Mouse (Mus musculus) heart, postnatal 25 days (tissue): Measurements from ENCODE around the gene Mllt1. TPM values are rescaled to one million over a fixed set of nuclear protein-coding genes. Genes with fewer than 3 reads are reported as not detected.

ENCODE experiments used
- DNase-seq: peaks from one replicate; pipeline ENCODE4 v3.0.0; 2022; ENCODE audit warnings: low spot score
- intact Hi-C: fragments of 180-260 bp; cut with DNase I; formaldehyde crosslinking; loops from one replicate; pipeline ENCODE4 v1.15.1; 2025
- total RNA-seq, 2 experiments: library from RNA; stranded (reverse); gene quantifications; 2 replicates each; pipeline ENCODE4 v1.2.3; 2021

Mllt1 gene
- total RNA-seq, 2 experiments from 2014 or later: 21.6 to 21.8 TPM

DNA sequence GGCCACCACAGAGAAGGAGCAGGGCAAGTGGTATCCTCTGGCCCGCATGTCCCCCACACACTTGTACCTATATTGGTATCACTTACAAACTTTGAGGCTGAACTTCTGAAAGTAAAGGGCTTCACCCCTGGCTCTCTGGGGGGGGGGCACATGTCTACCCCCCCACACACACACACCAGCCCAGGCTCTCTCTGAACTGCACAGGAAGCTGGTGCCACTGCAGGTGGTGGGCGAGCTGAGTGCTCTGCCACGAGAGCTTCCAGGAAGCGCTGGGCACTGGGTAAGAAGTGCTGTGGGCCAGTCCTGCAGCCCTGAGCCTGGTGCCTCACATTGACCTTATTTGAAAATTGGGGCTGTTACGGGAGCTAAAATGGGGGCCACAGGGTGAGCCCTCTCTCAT, 91.5 kb downstream of the Mllt1 start:
- DNase-seq: no peak
- intact Hi-C loops: no loop called here

Other genes with a start within 250 kb of the Mllt1 start
- gene Ndufa11, start 217.6 kb downstream of the Mllt1 start, total RNA-seq: 100 to 1,000 TPM; 913 to 934 TPM
- 1 to 10 TPM; 5.0 to 5.2 TPM for gene Vmac, start 217.4 kb downstream of the Mllt1 start, total RNA-seq
- gene Nrtn, start 177.9 kb downstream of the Mllt1 start, total RNA-seq: 10 to 100 TPM; 25.7 to 28.8 TPM
- 10 to 100 TPM; 18.3 to 18.8 TPM for gene Dus3l, start 170.7 kb downstream of the Mllt1 start, total RNA-seq
- gene Prr22, start 165.2 kb downstream of the Mllt1 start, total RNA-seq: under 1 TPM; 0.13 to 0.22 TPM
- gene Rfx2, start 104.4 kb downstream of the Mllt1 start, total RNA-seq: 1 to 10 TPM; 3.2 to 4.6 TPM
- not detected for gene Acsbg2, start 61.0 kb downstream of the Mllt1 start, total RNA-seq
- not detected for gene 1700061G19Rik, start 59.9 kb downstream of the Mllt1 start, total RNA-seq
- gene Acer1, start 46.7 kb upstream of the Mllt1 start, total RNA-seq: not detected
- gene Clpp, start 54.9 kb upstream of the Mllt1 start, total RNA-seq: 10 to 100 TPM; 73.4 TPM
- 10 to 100 TPM; 65.4 to 77.8 TPM for gene Alkbh7, start 61.9 kb upstream of the Mllt1 start, total RNA-seq
- gene Pspn, start 64.6 kb upstream of the Mllt1 start, total RNA-seq: not detected
- 10 to 100 TPM; 20.4 to 22.7 TPM for gene Gtf2f1, start 75.9 kb upstream of the Mllt1 start, total RNA-seq
- gene Gm17949, start 76.1 kb upstream of the Mllt1 start, total RNA-seq: not detected
- 10 to 100 TPM; 44.8 to 44.9 TPM for gene Khsrp, start 96.1 kb upstream of the Mllt1 start, total RNA-seq
- gene Slc25a41, start 106.2 kb upstream of the Mllt1 start, total RNA-seq: not detected
- under 1 TPM in 1 of 2 experiments, not detected in 1; 0.78 TPM for gene Crb3, start 123.7 kb upstream of the Mllt1 start, total RNA-seq
- 10 to 100 TPM; 65.1 to 75.0 TPM for gene Slc25a23, start 124.4 kb upstream of the Mllt1 start, total RNA-seq
- 1 to 10 TPM in 1 of 2 experiments, under 1 TPM in 1; 0.96 to 2.1 TPM for gene Dennd1c, start 143.1 kb upstream of the Mllt1 start, total RNA-seq
- gene Tubb4a, start 152.4 kb upstream of the Mllt1 start, total RNA-seq: 1 to 10 TPM; 3.2 to 3.3 TPM
- under 1 TPM; 0.28 to 0.57 TPM for gene Tnfsf9, start 169.9 kb upstream of the Mllt1 start, total RNA-seq
- not detected for gene Cd70, start 214.4 kb upstream of the Mllt1 start, total RNA-seq